Mouse (Mus musculus): Measurements from ENCODE around the gene Rwdd3.

DNA sequence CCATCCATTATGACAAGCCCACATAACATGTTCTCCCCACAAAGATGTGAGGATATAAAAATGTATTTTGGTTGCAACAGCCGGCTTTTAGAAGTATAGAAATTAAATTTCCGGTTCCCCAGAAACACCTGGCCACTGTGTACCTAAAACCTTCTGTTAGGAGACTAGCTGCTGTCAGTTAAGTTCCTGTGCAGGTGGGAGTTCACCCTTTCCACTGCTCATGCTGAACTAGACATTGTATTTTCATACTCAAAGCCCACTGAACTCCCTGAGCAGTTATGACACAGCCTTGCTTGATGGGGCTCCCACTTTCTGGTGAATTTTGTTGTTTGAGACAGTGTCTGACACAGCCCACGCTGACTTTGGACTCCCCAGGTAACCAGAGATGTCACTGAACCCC, 42.0 kb upstream of the Rwdd3 start:
- TF ChIP-seq CTCF (IDR thresholded peaks at IDR 0.05; ENCODE audit: extremely low read depth, insufficient read depth, insufficient read length, insufficient replicate concordance) (no peak), POLR2A (IDR thresholded peaks at IDR 0.05; ENCODE audit: low read depth, low read length) (no peak)

Data from spleen, adult 2 months (tissue).